Mouse (Mus musculus): ENCODE results near the gene Tbc1d8.

The Tbc1d8 gene

GRCm38 (mm10) chr1:39478896-39479200 lies 293 bp upstream of the Tbc1d8 start:
- DNase-seq (ENCODE audit: low read depth): no peak

- DNase-seq (ENCODE audit: low read depth): no peak
Measured at GRCm38 (mm10) chr1:39477064-39477463, 1.5 kb downstream of the Tbc1d8 start.

DNA sequence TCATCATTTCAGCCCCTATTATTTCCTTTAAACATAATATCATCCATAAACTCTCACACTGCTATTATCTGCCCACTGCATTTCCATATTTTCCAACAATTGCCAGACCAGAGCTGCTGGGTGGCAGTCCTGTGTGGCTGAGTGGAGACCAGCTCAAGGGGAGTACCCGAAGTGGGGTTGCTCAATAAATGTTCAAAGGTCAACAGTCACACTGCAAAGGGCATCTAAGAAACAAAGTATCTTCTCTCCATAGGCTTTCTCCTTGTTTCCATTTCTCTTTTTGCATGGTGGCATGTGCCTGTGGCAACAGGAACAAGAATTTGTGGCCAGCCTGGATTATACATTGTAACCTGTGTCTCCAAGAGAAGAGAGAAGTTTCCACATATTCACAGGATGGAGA lies 2.2 kb downstream of the Tbc1d8 start:
- no peak for DNase-seq (ENCODE audit: low read depth)

DNA sequence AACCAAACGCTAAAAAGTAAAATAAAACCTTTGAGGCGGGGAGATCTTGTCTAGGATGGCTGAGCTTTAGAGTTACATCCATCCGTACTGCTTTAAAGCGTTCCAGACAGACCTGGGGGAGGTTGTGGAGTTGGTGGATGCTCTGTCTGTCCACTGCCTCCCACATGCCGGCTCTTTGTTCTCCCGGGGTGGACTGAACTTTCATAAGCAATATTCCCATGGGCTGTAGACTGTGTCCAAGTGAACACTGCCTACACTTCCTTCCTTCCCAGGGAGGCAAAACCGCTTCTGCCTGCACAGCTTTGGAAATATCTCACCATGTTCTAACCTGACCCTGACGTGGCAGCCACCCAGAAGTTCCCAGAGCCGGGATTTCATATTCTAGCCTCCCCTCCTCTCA lies 4.0 kb downstream of the Tbc1d8 start:
- DNase-seq (ENCODE audit: low read depth): no peak

DNA sequence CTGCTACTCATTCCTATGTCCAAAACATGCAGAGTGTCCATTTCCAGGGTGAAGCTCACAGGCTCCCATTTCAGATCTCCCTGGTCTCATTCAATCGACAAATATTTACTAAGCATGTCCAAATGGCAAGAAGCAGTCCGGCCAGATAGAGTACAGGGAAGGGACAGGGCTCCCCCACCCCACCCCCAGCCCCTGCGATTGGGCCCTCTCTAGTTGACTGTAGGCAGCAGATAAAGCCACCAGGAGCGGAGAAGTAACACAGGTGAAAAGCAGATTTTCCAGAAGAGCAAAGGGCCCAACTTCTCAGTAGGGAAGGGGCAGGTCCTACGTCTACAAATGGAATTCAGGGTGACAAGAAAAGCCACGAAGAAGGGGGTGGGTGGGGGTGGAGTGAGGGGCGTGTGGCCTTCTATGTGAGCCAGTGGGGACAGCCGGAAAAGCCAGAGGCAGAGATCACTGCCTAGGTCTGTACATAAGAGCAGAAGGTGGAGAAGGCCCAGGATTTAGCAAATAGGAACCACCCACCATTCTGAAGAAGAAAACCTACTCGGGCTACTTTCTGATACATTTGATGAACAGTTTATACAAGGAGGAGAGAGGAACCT lies 7.2 kb downstream of the Tbc1d8 start:
- DNase-seq (ENCODE audit: low read depth): no peak

DNA sequence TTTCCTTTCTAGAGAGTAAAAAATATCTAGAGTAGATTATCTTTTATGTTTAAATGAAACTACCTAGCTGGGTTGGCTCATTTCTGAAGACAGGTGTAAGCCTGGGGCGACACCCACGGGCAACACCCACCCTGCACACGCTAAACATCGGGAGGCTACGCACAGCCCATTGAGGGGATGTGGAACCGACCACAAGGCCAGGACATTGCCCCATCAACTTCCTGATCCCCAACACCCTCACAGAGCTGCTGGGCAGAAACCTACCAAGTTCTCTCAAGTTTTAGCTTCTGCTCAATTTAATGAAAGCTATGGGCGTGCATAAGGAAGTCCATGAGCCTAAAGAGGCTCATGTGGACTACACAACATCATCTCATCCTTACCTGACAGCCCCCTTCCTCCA lies 9.6 kb downstream of the Tbc1d8 start:
- DNase-seq (ENCODE audit: low read depth): no peak

DNA sequence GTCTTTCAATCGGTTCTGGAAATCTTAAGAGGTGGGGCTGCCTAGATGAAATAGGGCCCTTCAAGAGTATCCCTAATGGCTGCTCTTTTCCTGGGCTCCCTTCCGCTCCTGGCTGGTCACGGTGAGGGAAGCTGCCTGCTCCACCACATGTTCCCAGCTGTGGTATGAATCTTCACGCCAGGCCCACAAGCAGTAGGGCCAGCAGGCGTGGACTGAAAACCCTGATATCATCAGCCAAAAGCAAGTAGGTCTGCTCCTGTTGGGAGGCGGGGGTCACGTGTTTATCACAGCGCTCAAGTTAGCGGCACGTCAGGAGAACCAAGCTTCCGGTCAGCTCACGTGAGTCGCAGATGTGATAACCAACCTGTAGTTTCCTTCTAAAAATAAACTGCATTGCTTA lies 12.0 kb downstream of the Tbc1d8 start:
- DNase-seq (ENCODE audit: low read depth): no peak

DNA sequence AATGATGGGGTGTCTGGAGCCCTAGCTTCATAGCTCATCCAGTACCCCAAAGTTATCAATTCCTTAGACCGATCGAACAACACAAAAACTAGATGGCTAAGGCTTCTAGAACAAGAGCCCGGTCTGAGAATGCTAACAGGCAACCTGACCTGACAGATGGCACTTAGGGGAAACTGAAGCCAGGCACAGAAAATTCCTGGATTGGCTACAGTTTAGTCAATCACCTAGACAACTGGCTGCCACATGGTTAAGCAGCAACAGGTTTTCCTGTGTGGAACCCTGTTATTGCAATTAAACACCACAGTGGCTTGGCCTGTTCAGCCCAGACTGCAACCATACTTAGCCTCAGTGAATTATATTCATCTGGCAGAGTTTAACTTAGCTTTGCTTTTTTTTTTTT lies 13.8 kb downstream of the Tbc1d8 start:
- no peak for DNase-seq (ENCODE audit: low read depth)

GRCm38 (mm10) chr1:39462937-39463444 lies 15.6 kb downstream of the Tbc1d8 start:
- DNase-seq (ENCODE audit: low read depth): no peak

GRCm38 (mm10) chr1:39462036-39462435 lies 16.5 kb downstream of the Tbc1d8 start:
- DNase-seq (ENCODE audit: low read depth): no peak

GRCm38 (mm10) chr1:39460495-39460894 lies 18.1 kb downstream of the Tbc1d8 start:
- no peak for DNase-seq (ENCODE audit: low read depth)

- DNase-seq (ENCODE audit: low read depth): no peak
Measured at GRCm38 (mm10) chr1:39457887-39458874, 20.4 kb downstream of the Tbc1d8 start.

DNA sequence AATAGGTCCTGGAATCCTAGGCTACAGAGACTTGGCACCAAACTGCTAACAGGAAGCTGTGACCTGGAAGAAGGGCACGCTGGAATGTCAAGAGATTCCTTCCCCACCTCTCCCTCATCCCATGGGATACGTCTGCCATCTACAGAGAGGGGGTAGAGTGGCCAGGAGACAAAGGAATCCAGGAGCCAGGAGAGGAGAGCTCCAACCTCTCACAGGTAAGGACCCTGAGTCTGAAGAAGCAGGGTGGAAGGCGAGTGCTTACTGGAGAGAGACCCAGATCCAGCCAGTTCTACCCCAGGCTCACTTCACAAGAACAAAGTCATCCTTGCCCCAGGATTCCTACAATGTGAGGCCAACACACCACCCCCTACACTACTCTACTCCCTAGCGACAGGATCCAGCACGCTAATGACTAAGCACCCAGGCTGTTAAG lies 22.1 kb downstream of the Tbc1d8 start:
- DNase-seq (ENCODE audit: low read depth): no peak

GRCm38 (mm10) chr1:39455350-39456023 lies 23.1 kb downstream of the Tbc1d8 start:
- no peak for DNase-seq (ENCODE audit: low read depth)

GRCm38 (mm10) chr1:39454783-39455175 lies 23.8 kb downstream of the Tbc1d8 start:
- no peak for DNase-seq (ENCODE audit: low read depth)

DNA sequence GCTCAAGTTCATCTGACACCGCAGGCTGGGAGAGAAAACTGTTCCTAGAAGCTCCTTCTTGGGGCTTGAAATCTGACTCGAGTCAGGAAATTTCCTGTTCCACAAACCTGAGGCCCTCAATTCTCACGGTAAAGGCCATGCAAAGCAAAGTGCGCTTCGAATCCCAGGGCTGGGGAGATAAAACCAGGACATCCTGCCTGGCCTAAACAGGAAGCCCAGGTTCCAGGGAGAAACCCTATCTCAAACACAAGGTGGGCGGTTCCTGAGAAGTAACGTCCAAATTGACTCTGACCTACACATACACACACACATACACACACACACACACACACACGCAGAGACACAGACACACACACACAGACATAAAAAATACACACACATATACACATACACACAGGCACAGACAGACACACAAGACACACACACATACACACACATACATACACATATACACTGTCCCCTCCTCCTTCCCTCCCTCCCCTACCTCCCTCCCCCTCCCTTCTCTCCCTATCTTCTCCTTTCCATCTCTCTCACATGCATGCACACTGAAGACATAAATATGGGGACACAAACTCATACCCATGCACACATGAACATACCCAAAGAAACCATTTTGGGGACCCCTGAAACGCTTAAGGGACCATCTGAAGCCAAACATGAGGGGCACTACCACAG lies 24.3 kb downstream of the Tbc1d8 start:
- DNase-seq (ENCODE audit: low read depth): no peak

GRCm38 (mm10) chr1:39452203-39452602 lies 26.4 kb downstream of the Tbc1d8 start:
- DNase-seq (ENCODE audit: low read depth): no peak

DNA sequence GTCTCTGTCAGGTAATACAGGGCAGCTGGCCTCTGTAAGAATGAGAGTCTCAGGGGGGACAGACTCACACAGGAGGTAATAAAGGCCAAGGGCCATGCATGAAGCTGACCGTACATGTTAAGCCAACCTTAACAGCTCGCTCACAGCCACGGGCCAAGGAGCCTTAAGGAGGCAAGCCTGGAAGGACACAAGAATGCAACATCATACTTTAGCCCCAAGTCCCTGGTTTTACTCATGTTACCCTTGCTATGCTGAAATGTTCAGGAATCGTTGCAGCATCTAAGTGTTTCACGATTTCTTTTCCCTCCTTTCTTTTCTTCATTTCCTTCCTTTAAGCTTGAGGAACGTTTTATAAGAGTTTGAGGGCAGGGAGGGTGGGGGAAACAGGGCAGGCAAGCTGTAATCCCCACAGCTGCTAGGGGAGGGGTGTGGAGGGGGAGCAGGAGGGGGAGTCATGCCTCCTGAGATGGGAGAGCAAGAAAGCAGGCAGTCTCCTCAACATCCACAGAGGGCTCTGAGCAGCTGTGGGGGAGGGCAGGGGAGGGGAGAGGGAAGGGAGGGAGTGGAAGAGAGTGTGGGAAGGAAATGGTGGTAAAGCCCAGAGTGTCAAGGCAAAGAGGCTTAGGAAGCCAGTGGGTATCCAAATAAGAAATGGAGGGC lies 28.4 kb downstream of the Tbc1d8 start:
- DNase-seq (ENCODE audit: low read depth): no peak

DNA sequence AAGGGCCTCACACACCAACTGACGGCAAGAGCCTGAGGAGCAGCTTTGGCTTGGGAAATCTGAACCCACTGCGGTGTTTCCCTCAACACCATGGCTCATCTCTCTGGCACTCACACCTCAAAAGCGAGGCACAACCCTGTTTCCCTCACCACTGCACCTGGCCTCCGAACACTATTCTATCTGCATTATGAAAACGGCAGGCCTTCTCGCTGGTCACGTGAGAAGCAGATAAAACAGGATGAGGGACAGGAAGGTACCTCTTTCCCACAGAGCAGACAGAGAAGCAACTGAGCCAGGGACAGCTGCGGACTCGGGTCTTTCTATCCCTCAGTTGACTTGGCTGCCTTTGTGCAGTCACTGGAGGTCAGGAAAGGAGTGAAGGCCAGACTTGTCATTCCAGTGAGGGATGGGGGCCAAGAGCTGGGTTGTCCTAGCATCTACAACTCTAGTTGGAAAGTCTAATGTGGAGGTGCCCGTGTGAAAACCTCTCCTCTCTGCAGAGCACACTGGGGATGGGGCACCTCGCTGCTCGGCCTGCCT lies 29.2 kb downstream of the Tbc1d8 start:
- no peak for DNase-seq (ENCODE audit: low read depth)

DNA sequence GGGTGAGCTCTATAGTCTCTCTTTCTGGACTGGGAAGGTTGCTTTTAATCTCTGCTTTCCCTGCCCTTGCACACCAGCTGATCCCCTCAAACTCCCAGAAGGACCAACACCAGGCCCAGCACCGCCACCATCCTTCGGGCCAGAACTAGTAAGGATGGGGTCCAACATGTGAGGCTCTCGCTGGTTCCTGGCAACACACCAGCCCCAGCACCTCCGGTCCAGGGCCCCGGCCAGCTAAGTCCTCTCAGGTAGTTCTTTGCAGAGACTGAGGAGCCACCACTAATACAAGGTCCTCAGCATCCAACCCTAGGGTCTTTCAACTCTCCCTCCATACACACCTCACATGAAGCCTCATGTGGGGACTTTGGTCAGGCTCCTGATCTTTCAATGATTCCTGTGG lies 29.7 kb downstream of the Tbc1d8 start:
- no peak for DNase-seq (ENCODE audit: low read depth)

- DNase-seq (ENCODE audit: low read depth): no peak
Measured at GRCm38 (mm10) chr1:39448238-39448637, 30.3 kb downstream of the Tbc1d8 start.
